Mouse (Mus musculus): ENCODE results near the gene Uqcr10.
"Not testable (repeated sequence)": the region's sequence is repeated elsewhere in the genome, so short reads cannot be mapped to it uniquely, and the experiment has no call there.

Gene Uqcr10

GRCm38 (mm10) chr11:4715596-4715995, 11.5 kb upstream of the Uqcr10 start:
- DNase-seq (ENCODE audit: low spot score): no peak

- no peak for DNase-seq (ENCODE audit: low spot score)
Measured at GRCm38 (mm10) chr11:4714727-4715126, 10.6 kb upstream of the Uqcr10 start.

GRCm38 (mm10) chr11:4712822-4713221, 8.7 kb upstream of the Uqcr10 start:
- no peak for DNase-seq (ENCODE audit: low spot score)

GRCm38 (mm10) chr11:4710188-4710587, 6.0 kb upstream of the Uqcr10 start:
- not testable (repeated sequence) for DNase-seq (ENCODE audit: low spot score)

- no peak for DNase-seq (ENCODE audit: low spot score)
Measured at GRCm38 (mm10) chr11:4705178-4705577, 1.0 kb upstream of the Uqcr10 start.

GRCm38 (mm10) chr11:4703688-4704071, 462 bp downstream of the Uqcr10 start:
- DNase-seq (ENCODE audit: low spot score): no peak

GRCm38 (mm10) chr11:4700726-4701125, 3.4 kb downstream of the Uqcr10 start:
- no peak for DNase-seq (ENCODE audit: low spot score)

GRCm38 (mm10) chr11:4697043-4697983, 6.8 kb downstream of the Uqcr10 start:
- peak; percentile 64 for DNase-seq (ENCODE audit: low spot score)

- no peak for DNase-seq (ENCODE audit: low spot score)
Measured at GRCm38 (mm10) chr11:4692162-4692561, 12.0 kb downstream of the Uqcr10 start.

- no peak for DNase-seq (ENCODE audit: low spot score)
Measured at GRCm38 (mm10) chr11:4691213-4691612, 12.9 kb downstream of the Uqcr10 start.

GRCm38 (mm10) chr11:4690353-4690752, 13.8 kb downstream of the Uqcr10 start:
- no peak for DNase-seq (ENCODE audit: low spot score)

GRCm38 (mm10) chr11:4688632-4689380, 15.3 kb downstream of the Uqcr10 start:
- no peak for DNase-seq (ENCODE audit: low spot score)

- no peak for DNase-seq (ENCODE audit: low spot score)
Measured at GRCm38 (mm10) chr11:4687874-4688273, 16.3 kb downstream of the Uqcr10 start.

GRCm38 (mm10) chr11:4687027-4687426, 17.1 kb downstream of the Uqcr10 start:
- DNase-seq (ENCODE audit: low spot score): no peak

- DNase-seq (ENCODE audit: low spot score): no peak
Measured at GRCm38 (mm10) chr11:4685510-4685909, 18.6 kb downstream of the Uqcr10 start.

- no peak for DNase-seq (ENCODE audit: low spot score)
Measured at GRCm38 (mm10) chr11:4685071-4685470, 19.1 kb downstream of the Uqcr10 start.

GRCm38 (mm10) chr11:4684186-4684585, 20.0 kb downstream of the Uqcr10 start:
- no peak for DNase-seq (ENCODE audit: low spot score)

- no peak for DNase-seq (ENCODE audit: low spot score)
Measured at GRCm38 (mm10) chr11:4683516-4683915, 20.6 kb downstream of the Uqcr10 start.

- no peak for DNase-seq (ENCODE audit: low spot score)
Measured at GRCm38 (mm10) chr11:4680126-4680525, 24.0 kb downstream of the Uqcr10 start.

GRCm38 (mm10) chr11:4679441-4679832, 24.7 kb downstream of the Uqcr10 start:
- no peak for DNase-seq (ENCODE audit: low spot score)

GRCm38 (mm10) chr11:4678700-4679440, 25.3 kb downstream of the Uqcr10 start:
- DNase-seq (ENCODE audit: low spot score): peak; percentile 57

GRCm38 (mm10) chr11:4677250-4677872, 26.8 kb downstream of the Uqcr10 start:
- DNase-seq (ENCODE audit: low spot score): no peak

All from layer of hippocampus, adult 9-10 months (tissue).